Mouse (Mus musculus) C2C12 (cell line): ENCODE results near the gene Arhgap17. TPM values are rescaled to one million over a fixed set of nuclear protein-coding genes. Genes with fewer than 3 reads are reported as not detected.

Source experiments
- H3K27me3 ChIP-seq: one replicate; pipeline ENCODE4 v1.6.1; 2011; ENCODE audit not compliant: control insufficient read depth, insufficient read depth, insufficient read length
- H3K36me3 ChIP-seq: one replicate; pipeline ENCODE4 v1.6.1; 2011; ENCODE audit not compliant: control insufficient read depth, insufficient read depth
- H3K4me3 ChIP-seq: one replicate; pipeline ENCODE4 v1.5.1; 2011; ENCODE audit warnings: mild to moderate bottlenecking, control low read depth; ENCODE audit not compliant: poor library complexity, insufficient read depth, severe bottlenecking
- H3K79me2 ChIP-seq: one replicate; pipeline ENCODE4 v1.6.1; 2011; ENCODE audit not compliant: control insufficient read depth, insufficient read depth
- H3K79me3 ChIP-seq: one replicate; pipeline ENCODE4 v1.6.1; 2011; ENCODE audit warnings: low read depth, control low read depth
- H3ac ChIP-seq: one replicate; pipeline ENCODE3; 2011; ENCODE audit warnings: low read depth; ENCODE audit not compliant: control insufficient read depth, insufficient read length
- CEBPB ChIP-seq: IDR thresholded peaks from one replicate; pipeline ENCODE4 v1.6.1; 2011; ENCODE audit warnings: low read depth, mild to moderate bottlenecking, control low read depth, moderate library complexity
- CTCF ChIP-seq: IDR thresholded peaks from one replicate; pipeline ENCODE4 v1.5.1; 2011; ENCODE audit not compliant: control insufficient read depth, insufficient read depth, insufficient read length
- FOSL1 ChIP-seq: IDR thresholded peaks from one replicate; pipeline ENCODE4 v1.8.0; 2011; ENCODE audit warnings: mild to moderate bottlenecking, low read length; ENCODE audit not compliant: poor library complexity, insufficient read depth, severe bottlenecking
- MAX ChIP-seq: IDR thresholded peaks from one replicate; pipeline ENCODE4 v1.6.1; 2011; ENCODE audit warnings: mild to moderate bottlenecking, control low read depth
- MYOD1 ChIP-seq: IDR thresholded peaks from one replicate; pipeline ENCODE4 v1.6.1; 2011; ENCODE audit warnings: low read depth; ENCODE audit not compliant: control insufficient read depth, insufficient read length
- MYOG ChIP-seq: IDR thresholded peaks from one replicate; pipeline ENCODE4 v1.6.1; 2011; ENCODE audit not compliant: control insufficient read depth, insufficient read length; ENCODE audit errors: extremely low read depth
- USF1 ChIP-seq: IDR thresholded peaks from one replicate; pipeline ENCODE4 v1.6.1; 2011; ENCODE audit warnings: low read depth, mild to moderate bottlenecking, control low read depth, moderate library complexity
- polyA plus RNA-seq: library from polyadenylated mRNA; unstranded; fragments of >200 nt; fragmentation: generic; extraction: Trizol; gene quantifications from one replicate; pipeline ENCODE4 v1.2.1, GENCODE M21; 2012; ENCODE audit warnings: missing spikeins

Arhgap17 gene
- polyA plus RNA-seq, 1 experiment = 17.3 TPM

- no peak overlapping the region for H3K4me3 ChIP-seq
- H3K36me3 ChIP-seq = peaks cover 4% of the 10 kb centered on the region
- H3ac ChIP-seq = no peak overlapping the region
- no peaks in the 10 kb centered on the region for H3K79me3 ChIP-seq
- no peaks in the 10 kb centered on the region for H3K79me2 ChIP-seq
- TF ChIP-seq MYOG (no peak), USF1 (no peak), CTCF (no peak), MYOD1 (no peak), CEBPB (no peak), FOSL1 (no peak), MAX (no peak)
- no peaks in the 10 kb centered on the region for H3K27me3 ChIP-seq
Observed at GRCm38 (mm10) chr7:123397931-123398330, 28.2 kb upstream of the Arhgap17 start.

GRCm38 (mm10) chr7:123397369-123397768 is 27.7 kb upstream of the Arhgap17 start:
- H3K79me3 ChIP-seq = no peaks in the 10 kb centered on the region
- TF ChIP-seq MYOG = no peak
- no peak for TF ChIP-seq MYOD1
- TF ChIP-seq CEBPB = no peak
- no peak for TF ChIP-seq CTCF
- TF ChIP-seq MAX = no peak
- no peak for TF ChIP-seq FOSL1
- TF ChIP-seq USF1 = no peak
- no peaks in the 10 kb centered on the region for H3K27me3 ChIP-seq
- H3K36me3 ChIP-seq = peaks cover 4% of the 10 kb centered on the region
- no peak overlapping the region for H3K4me3 ChIP-seq
- no peak overlapping the region for H3ac ChIP-seq
- H3K79me2 ChIP-seq = no peaks in the 10 kb centered on the region

- Histone ChIP-seq H3K79me3 (no peaks in the 10 kb centered on the region), H3K36me3 (peaks cover 4% of the 10 kb centered on the region), H3K4me3 (no peak overlapping the region), H3ac (no peak overlapping the region), H3K79me2 (no peaks in the 10 kb centered on the region), H3K27me3 (no peaks in the 10 kb centered on the region)
- no peak for TF ChIP-seq MAX
- no peak for TF ChIP-seq MYOG
Observed at GRCm38 (mm10) chr7:123396900-123397299, 27.2 kb upstream of the Arhgap17 start.

GRCm38 (mm10) chr7:123394271-123394670 is 24.6 kb upstream of the Arhgap17 start:
- Histone ChIP-seq H3K36me3 (no peaks in the 10 kb centered on the region), H3ac (no peak overlapping the region), H3K4me3 (no peak overlapping the region), H3K79me3 (no peaks in the 10 kb centered on the region), H3K27me3 (no peaks in the 10 kb centered on the region), H3K79me2 (no peaks in the 10 kb centered on the region)
- TF ChIP-seq USF1 = no peak
- TF ChIP-seq CEBPB = no peak
- no peak for TF ChIP-seq MYOD1
- TF ChIP-seq CTCF = no peak
- no peak for TF ChIP-seq FOSL1
- TF ChIP-seq MAX = no peak
- no peak for TF ChIP-seq MYOG

GRCm38 (mm10) chr7:123389686-123390280 is 20.1 kb upstream of the Arhgap17 start:
- no peaks in the 10 kb centered on the region for H3K79me3 ChIP-seq
- H3ac ChIP-seq = no peak overlapping the region
- no peaks in the 10 kb centered on the region for H3K36me3 ChIP-seq
- H3K27me3 ChIP-seq = no peaks in the 10 kb centered on the region
- no peaks in the 10 kb centered on the region for H3K79me2 ChIP-seq
- TF ChIP-seq FOSL1 (no peak), CEBPB (peak; percentile 45)
- no peak overlapping the region for H3K4me3 ChIP-seq

GRCm38 (mm10) chr7:123385693-123386407 is 16.1 kb upstream of the Arhgap17 start:
- Histone ChIP-seq H3K79me3 (peaks cover 3% of the 10 kb centered on the region), H3K79me2 (no peaks in the 10 kb centered on the region), H3K4me3 (no peak overlapping the region), H3K27me3 (no peaks in the 10 kb centered on the region), H3ac (no peak overlapping the region), H3K36me3 (no peaks in the 10 kb centered on the region)
- TF ChIP-seq CTCF (no peak), MYOD1 (no peak), USF1 (no peak), FOSL1 (no peak), MYOG (no peak), MAX (no peak), CEBPB (no peak)
